Mouse (Mus musculus): Measurements from ENCODE around the gene Stoml1. TPM values are rescaled to one million over a fixed set of nuclear protein-coding genes. Genes with fewer than 3 reads are reported as not detected.
A peak's percentile ranks its signal among the peaks of the same experiment; 100 is the strongest.

Gene Stoml1
- polyA plus RNA-seq, 1 experiment from 2014 or later: 6.7 TPM

- peaks cover 19% of the 10 kb centered on the region for H3K4me1 ChIP-seq (ENCODE audit: insufficient read depth)
- no peak overlapping the region; the same call in 1 of the 2 replicates for H3K27ac ChIP-seq (ENCODE audit: low read depth)
- H3K4me3 ChIP-seq (ENCODE audit: low read depth, low read length): no peak overlapping the region
- ATAC-seq (no peak), DNase-seq (no peak)
- H3K36me3 ChIP-seq (replicated peaks; ENCODE audit: insufficient read depth, low read length): peaks cover 6% of the 10 kb centered on the region
- WGBS (ENCODE audit: insufficient replicate concordance): 62% methylated on average over 2 of the region's 2 CpGs
- no peak overlapping the region; the same call in 1 of the 2 replicates for H3K9ac ChIP-seq (replicated peaks)
- no peak overlapping the region for H3K4me2 ChIP-seq (ENCODE audit: low read depth, low read length)
- H3K9me3 ChIP-seq (ENCODE audit: low read length): no peaks in the 10 kb centered on the region
- TF ChIP-seq EP300 (IDR thresholded peaks at IDR 0.05; ENCODE audit: low read depth) (no peak), CTCF (IDR thresholded peaks at IDR 0.05; ENCODE audit: low read depth) (no peak)
- H3K27me3 ChIP-seq (ENCODE audit: insufficient read depth, low read length): no peaks in the 10 kb centered on the region
Observed at GRCm38 (mm10) chr9:58255105-58255504, 2.1 kb downstream of the Stoml1 start.

- Histone ChIP-seq H3K9me3 (ENCODE audit: low read length) (no peaks in the 10 kb centered on the region), H3K27me3 (ENCODE audit: insufficient read depth, low read length) (no peaks in the 10 kb centered on the region), H3K36me3 (replicated peaks; ENCODE audit: insufficient read depth, low read length) (peaks cover 6% of the 10 kb centered on the region), H3K4me1 (ENCODE audit: insufficient read depth) (peaks cover 12% of the 10 kb centered on the region), H3K27ac (ENCODE audit: low read depth) (peak overlapping the region; percentile 22; the same call in 1 of the 2 replicates), H3K9ac (replicated peaks) (no peak overlapping the region; the same call in 1 of the 2 replicates), H3K4me2 (ENCODE audit: low read depth, low read length) (no peak overlapping the region), H3K4me3 (ENCODE audit: low read depth, low read length) (no peak overlapping the region)
- no peak for TF ChIP-seq CTCF (IDR thresholded peaks at IDR 0.05; ENCODE audit: low read depth)
- TF ChIP-seq EP300 (IDR thresholded peaks at IDR 0.05; ENCODE audit: low read depth): no peak
- 63% methylated on average over 10 of the region's 10 CpGs for WGBS (ENCODE audit: insufficient replicate concordance)
- no peak for ATAC-seq
- DNase-seq: no peak
Observed at GRCm38 (mm10) chr9:58255704-58256685, 3.0 kb downstream of the Stoml1 start.

GRCm38 (mm10) chr9:58262507-58262906 lies 9.5 kb downstream of the Stoml1 start:
- ATAC-seq (no peak), DNase-seq (no peak)
- Histone ChIP-seq H3K4me2 (ENCODE audit: low read depth, low read length) (no peak overlapping the region), H3K4me3 (ENCODE audit: low read depth, low read length) (no peak overlapping the region), H3K9me3 (ENCODE audit: low read length) (no peaks in the 10 kb centered on the region), H3K9ac (replicated peaks) (no peak overlapping the region), H3K27me3 (ENCODE audit: insufficient read depth, low read length) (no peaks in the 10 kb centered on the region), H3K4me1 (ENCODE audit: insufficient read depth) (peaks cover 5% of the 10 kb centered on the region; the same call in 1 of the 2 replicates), H3K36me3 (replicated peaks; ENCODE audit: insufficient read depth, low read length) (peaks cover 12% of the 10 kb centered on the region; the same call in 1 of the 2 replicates), H3K27ac (ENCODE audit: low read depth) (no peak overlapping the region)
- TF ChIP-seq EP300 (IDR thresholded peaks at IDR 0.05; ENCODE audit: low read depth): no peak
- no peak for TF ChIP-seq CTCF (IDR thresholded peaks at IDR 0.05; ENCODE audit: low read depth)
- 83% methylated on average over 5 of the region's 5 CpGs for WGBS (ENCODE audit: insufficient replicate concordance)

- Histone ChIP-seq H3K27ac (ENCODE audit: low read depth) (peak overlapping the region; percentile 44; the same call in 1 of the 2 replicates), H3K4me1 (ENCODE audit: insufficient read depth) (peaks cover 5% of the 10 kb centered on the region; the same call in 1 of the 2 replicates), H3K9me3 (ENCODE audit: low read length) (no peaks in the 10 kb centered on the region), H3K4me2 (ENCODE audit: low read depth, low read length) (no peak overlapping the region), H3K27me3 (ENCODE audit: insufficient read depth, low read length) (no peaks in the 10 kb centered on the region), H3K4me3 (ENCODE audit: low read depth, low read length) (no peak overlapping the region), H3K9ac (replicated peaks) (no peak overlapping the region), H3K36me3 (replicated peaks; ENCODE audit: insufficient read depth, low read length) (0 out of 2 replicates have a peak, but pooled peaks cover 8% of the 10 kb centered on the region)
- DNase-seq (no peak), ATAC-seq (no peak)
- 46% methylated on average over 3 of the region's 3 CpGs for WGBS (ENCODE audit: insufficient replicate concordance)
- TF ChIP-seq EP300 (IDR thresholded peaks at IDR 0.05; ENCODE audit: low read depth): no peak
- no peak for TF ChIP-seq CTCF (IDR thresholded peaks at IDR 0.05; ENCODE audit: low read depth)
Observed at GRCm38 (mm10) chr9:58265368-58265767, 12.4 kb downstream of the Stoml1 start.

- Histone ChIP-seq H3K4me2 (ENCODE audit: low read depth, low read length) (no peak overlapping the region), H3K9me3 (ENCODE audit: low read length) (no peaks in the 10 kb centered on the region), H3K9ac (replicated peaks) (no peak overlapping the region; the same call in 1 of the 2 replicates), H3K27me3 (ENCODE audit: insufficient read depth, low read length) (no peaks in the 10 kb centered on the region), H3K4me1 (ENCODE audit: insufficient read depth) (peaks cover 5% of the 10 kb centered on the region; the same call in 1 of the 2 replicates), H3K4me3 (ENCODE audit: low read depth, low read length) (no peak overlapping the region), H3K27ac (ENCODE audit: low read depth) (peak overlapping the region; percentile 85), H3K36me3 (replicated peaks; ENCODE audit: insufficient read depth, low read length) (0 out of 2 replicates have a peak, but pooled peaks cover 5% of the 10 kb centered on the region)
- DNase-seq (peak; percentile 66), ATAC-seq (peak; percentile 48; the same call in 1 of the 2 replicates)
- TF ChIP-seq EP300 (IDR thresholded peaks at IDR 0.05; ENCODE audit: low read depth): no peak
- TF ChIP-seq CTCF (IDR thresholded peaks at IDR 0.05; ENCODE audit: low read depth): no peak
- WGBS (ENCODE audit: insufficient replicate concordance): 20% methylated on average over 4 of the region's 4 CpGs
Observed at GRCm38 (mm10) chr9:58266571-58267011, 13.6 kb downstream of the Stoml1 start.

- H3K36me3 ChIP-seq (replicated peaks; ENCODE audit: insufficient read depth, low read length): 0 out of 2 replicates have a peak, but pooled peaks cover 2% of the 10 kb centered on the region
- no peaks in the 10 kb centered on the region for H3K27me3 ChIP-seq (ENCODE audit: insufficient read depth, low read length)
- H3K27ac ChIP-seq (ENCODE audit: low read depth): peak overlapping the region; percentile 85
- peaks cover 5% of the 10 kb centered on the region; the same call in 1 of the 2 replicates for H3K4me1 ChIP-seq (ENCODE audit: insufficient read depth)
- 56% methylated on average over 3 of the region's 3 CpGs for WGBS (ENCODE audit: insufficient replicate concordance)
- no peaks in the 10 kb centered on the region for H3K9me3 ChIP-seq (ENCODE audit: low read length)
- no peak for TF ChIP-seq CTCF (IDR thresholded peaks at IDR 0.05; ENCODE audit: low read depth)
- TF ChIP-seq EP300 (IDR thresholded peaks at IDR 0.05; ENCODE audit: low read depth): no peak
- no peak overlapping the region for H3K4me3 ChIP-seq (ENCODE audit: low read depth, low read length)
- no peak overlapping the region; the same call in 1 of the 2 replicates for H3K9ac ChIP-seq (replicated peaks)
- ATAC-seq: no peak
- DNase-seq: no peak
- H3K4me2 ChIP-seq (ENCODE audit: low read depth, low read length): no peak overlapping the region
Observed at GRCm38 (mm10) chr9:58267046-58267445, 14.1 kb downstream of the Stoml1 start.

All from liver, postnatal 0 days (tissue).